Mouse (Mus musculus) heart, adult 2 months (tissue): ENCODE results near the gene Bud23. TPM values are rescaled to one million over a fixed set of nuclear protein-coding genes. Genes with fewer than 3 reads are reported as not detected.

Experiments
- DNase-seq, 2 experiments: peaks; one replicate each; pipeline ENCODE4 v3.0.0; 2021
- H3K27ac ChIP-seq: fragments of 200-600 bp; 2 replicates; pipeline ENCODE4 v1.8.1; 2022
- H3K27me3 ChIP-seq: fragments of 200-500 bp; 2 replicates; pipeline ENCODE4 v1.6.1; 2012; ENCODE audit warnings: mild to moderate bottlenecking, low read length, inconsistent platforms, mixed read lengths; ENCODE audit not compliant: control insufficient read depth, insufficient read depth
- H3K36me3 ChIP-seq: fragments of 200-500 bp; 2 replicates; pipeline ENCODE4 v1.6.1; 2012; ENCODE audit warnings: low read length, inconsistent platforms; ENCODE audit not compliant: control insufficient read depth, insufficient read depth
- H3K4me1 ChIP-seq: fragments of 200-500 bp; 2 replicates; pipeline ENCODE4 v1.6.1; 2011; ENCODE audit warnings: low read length; ENCODE audit not compliant: control insufficient read depth, insufficient read depth
- H3K4me3 ChIP-seq: fragments of 200-600 bp; 2 replicates; pipeline ENCODE4 v1.8.1; 2022
- H3K79me2 ChIP-seq: fragments of 200-500 bp; replicated peaks from 2 replicates; pipeline ENCODE4 v1.6.1; 2012; ENCODE audit warnings: mild to moderate bottlenecking, inconsistent platforms, low read length, moderate library complexity, mixed read lengths; ENCODE audit not compliant: control insufficient read depth, insufficient read depth
- H3K9ac ChIP-seq: fragments of 200-500 bp; 2 replicates; pipeline ENCODE4 v1.6.1; 2012; ENCODE audit warnings: low read depth, mild to moderate bottlenecking, control low read depth, inconsistent platforms, low read length, mixed read lengths
- CTCF ChIP-seq: fragments of 200-600 bp; IDR thresholded peaks from 2 replicates; pipeline ENCODE4 v1.8.1; 2022; ENCODE audit warnings: antibody characterized with exemption, mild to moderate bottlenecking, moderate library complexity
- EP300 ChIP-seq: fragments of 200-500 bp; IDR thresholded peaks from 2 replicates; pipeline ENCODE4 v1.6.1; 2011; ENCODE audit warnings: low read depth, low read length, control low read depth; ENCODE audit not compliant: insufficient read depth
- POLR2A ChIP-seq: fragments of 200-500 bp; IDR thresholded peaks from 2 replicates; pipeline ENCODE4 v1.6.1; 2011; ENCODE audit warnings: mild to moderate bottlenecking, low read depth, low read length, control low read depth; ENCODE audit not compliant: insufficient read depth
- WGBS: fragments of 180-500 bp; shearing (Covaris S2); methylation state at CpG from one replicate; pipeline ENCODE4 v1.1.7; 2018; 5-methylcytosine and 5-hydroxymethylcytosine counted together
- intact Hi-C: fragments of 180-260 bp; cut with DNase I; formaldehyde crosslinking; loops from one replicate; pipeline ENCODE4 v1.15.1; 2025
- polyA plus RNA-seq: library from polyadenylated mRNA; depleted of rRNA; stranded (reverse); fragments of >200 nt; gene quantifications from 2 replicates; pipeline ENCODE4 v1.2.3, GENCODE M21; 2012
- total RNA-seq, 2 experiments: library from RNA; stranded (reverse); gene quantifications; 2 replicates each; pipeline ENCODE4 v1.2.3; 2021

Gene Bud23
- total and polyA plus RNA-seq, 3 experiments, result 20.5 to 26.2 (median 21.1) TPM

GRCm38 (mm10) chr5:135073349-135074150 is 8.8 kb upstream of the Bud23 start:
- no peaks in the 10 kb centered on the region for H3K4me1 ChIP-seq
- DNase-seq, result no peak
- H3K79me2 ChIP-seq, result no peaks in the 10 kb centered on the region
- TF ChIP-seq CTCF (no peak), EP300 (no peak), POLR2A (no peak)
- no peaks in the 10 kb centered on the region for H3K27me3 ChIP-seq
- WGBS, result 42% methylated on average over 26 of the region's 26 CpGs
- intact Hi-C loops, result loop anchor here (2.0 kb wide), 1 partner anchor 53 kb away; no protein-coding TSS in a partner anchor
- no peak overlapping the region for H3K27ac ChIP-seq
- no peaks in the 10 kb centered on the region for H3K36me3 ChIP-seq
- H3K9ac ChIP-seq, result no peak overlapping the region
- no peak overlapping the region for H3K4me3 ChIP-seq

DNA sequence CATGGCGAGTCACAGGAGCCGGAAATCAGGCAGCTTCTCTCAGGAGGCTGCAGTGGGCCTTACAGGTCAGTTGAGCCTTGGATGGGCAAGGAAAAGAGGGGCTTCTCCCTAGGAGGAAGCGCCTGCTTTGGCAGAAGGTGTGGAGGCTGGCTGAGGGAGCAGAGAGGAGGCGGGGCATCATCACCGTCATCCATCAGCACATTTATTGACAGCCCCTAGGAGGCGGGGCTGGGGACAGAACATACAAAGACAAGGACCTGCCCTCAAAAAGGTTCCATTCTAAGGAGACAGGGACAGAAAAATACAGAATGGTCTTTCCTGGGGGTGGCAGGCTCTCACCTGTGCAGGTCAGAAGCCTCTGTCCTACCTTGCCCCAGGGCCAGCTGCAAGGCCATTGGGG is 8.0 kb upstream of the Bud23 start:
- H3K27ac ChIP-seq, result no peak overlapping the region
- no peaks in the 10 kb centered on the region for H3K79me2 ChIP-seq
- no peak overlapping the region for H3K9ac ChIP-seq
- no peaks in the 10 kb centered on the region for H3K4me1 ChIP-seq
- no peak overlapping the region for H3K4me3 ChIP-seq
- no peak for TF ChIP-seq POLR2A
- TF ChIP-seq CTCF, result no peak
- no peak for TF ChIP-seq EP300
- intact Hi-C loops, result no loop called here
- H3K27me3 ChIP-seq, result no peaks in the 10 kb centered on the region
- DNase-seq, result no peak
- 83% methylated on average over 6 of the region's 6 CpGs for WGBS
- no peaks in the 10 kb centered on the region for H3K36me3 ChIP-seq

DNA sequence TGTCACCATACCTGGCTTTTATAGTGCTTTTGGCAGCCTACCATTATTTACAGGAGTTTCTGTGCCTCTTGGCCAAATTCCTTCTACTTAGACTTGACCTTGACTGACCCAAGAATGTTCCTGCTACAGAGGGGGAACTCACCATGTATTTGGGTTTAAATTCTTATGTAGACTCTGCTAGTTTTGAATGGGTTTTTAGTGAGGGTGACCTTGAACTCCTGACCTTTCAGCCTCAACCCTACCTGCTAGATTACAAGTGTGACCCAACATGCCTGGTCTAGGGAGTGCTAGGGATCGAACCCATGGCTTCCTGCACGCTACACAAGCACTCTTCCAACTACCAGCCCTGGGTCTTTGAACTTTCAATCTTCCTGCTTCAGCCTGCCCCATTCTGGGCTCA is 7.3 kb upstream of the Bud23 start:
- WGBS, result 92% methylated on average over 2 of the region's 2 CpGs
- intact Hi-C loops, result no loop called here
- H3K36me3 ChIP-seq, result no peaks in the 10 kb centered on the region
- H3K4me1 ChIP-seq, result no peaks in the 10 kb centered on the region
- H3K27me3 ChIP-seq, result no peaks in the 10 kb centered on the region
- no peak overlapping the region for H3K27ac ChIP-seq
- H3K9ac ChIP-seq, result no peak overlapping the region
- TF ChIP-seq CTCF (no peak), EP300 (no peak), POLR2A (no peak)
- DNase-seq, result no peak
- H3K79me2 ChIP-seq, result no peaks in the 10 kb centered on the region
- no peak overlapping the region for H3K4me3 ChIP-seq

GRCm38 (mm10) chr5:135070448-135070847 is 5.7 kb upstream of the Bud23 start:
- TF ChIP-seq CTCF (no peak), EP300 (no peak), POLR2A (no peak)
- Histone ChIP-seq H3K4me3 (no peak overlapping the region), H3K9ac (no peak overlapping the region), H3K4me1 (peaks cover 2% of the 10 kb centered on the region), H3K79me2 (no peaks in the 10 kb centered on the region), H3K27ac (no peak overlapping the region), H3K27me3 (no peaks in the 10 kb centered on the region), H3K36me3 (no peaks in the 10 kb centered on the region)
- intact Hi-C loops, result no loop called here
- no peak for DNase-seq
- WGBS, result 77% methylated on average over 3 of the region's 3 CpGs

DNA sequence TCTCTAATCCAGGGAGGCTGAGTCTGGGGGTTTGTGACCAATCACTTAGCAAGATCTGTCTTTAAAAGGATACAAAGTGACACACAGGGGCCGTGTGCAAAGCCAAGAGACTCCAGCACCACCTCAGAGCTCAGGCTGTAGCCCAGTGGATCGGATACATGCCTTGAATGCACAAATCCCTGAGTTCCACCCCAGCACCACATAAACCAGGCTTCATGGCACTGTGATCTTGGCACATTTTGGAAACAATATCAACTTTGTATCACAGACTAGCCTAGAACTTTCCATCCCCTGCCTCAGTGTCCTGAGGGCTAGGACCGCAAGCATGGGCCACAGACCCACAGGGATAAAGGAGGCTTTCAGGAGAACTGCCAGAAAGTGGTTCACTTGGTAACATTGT is 1.2 kb upstream of the Bud23 start:
- Histone ChIP-seq H3K27ac (no peak overlapping the region), H3K4me3 (no peak overlapping the region), H3K27me3 (no peaks in the 10 kb centered on the region), H3K79me2 (no peaks in the 10 kb centered on the region), H3K4me1 (peaks cover 2% of the 10 kb centered on the region), H3K36me3 (no peaks in the 10 kb centered on the region), H3K9ac (no peak overlapping the region)
- DNase-seq, result no peak
- TF ChIP-seq POLR2A (no peak), EP300 (no peak), CTCF (no peak)
- 86% methylated on average over 3 of the region's 3 CpGs for WGBS
- intact Hi-C loops, result no loop called here

- Histone ChIP-seq H3K4me1 (peaks cover 2% of the 10 kb centered on the region), H3K36me3 (no peaks in the 10 kb centered on the region), H3K9ac (peak overlapping the region; percentile 93), H3K4me3 (peak overlapping the region; percentile 85), H3K27me3 (no peaks in the 10 kb centered on the region), H3K27ac (peak overlapping the region; percentile 83), H3K79me2 (no peaks in the 10 kb centered on the region)
- WGBS, result under 1% methylated on average over 40 of the region's 40 CpGs
- DNase-seq, result no peak
- intact Hi-C loops, result loop anchor here (5.0 kb wide), 1 partner anchor 42 kb away; the partner anchor contains the start of gene Stx1a
- no peak for TF ChIP-seq POLR2A
- TF ChIP-seq CTCF, result no peak
- TF ChIP-seq EP300, result no peak
Measured at GRCm38 (mm10) chr5:135064382-135064766, 385 bp downstream of the Bud23 start.
